Mouse (Mus musculus) adrenal gland, adult 18-20 months (tissue): ENCODE data around the gene Pde7b. TPM values are rescaled to one million over a fixed set of nuclear protein-coding genes. Genes with fewer than 3 reads are reported as not detected.
"Not testable (repeated sequence)": the region's sequence is repeated elsewhere in the genome, so short reads cannot be mapped to it uniquely, and the experiment has no call there.

Experiments used
- DNase-seq, 2 experiments: peaks; one replicate each; pipeline ENCODE4 v3.0.0; 2021 to 2022; ENCODE audit warnings: low spot score in 2 of 2
- total RNA-seq, 2 experiments: library from RNA; stranded (reverse); gene quantifications; 1 replicate in 1 of 2; 2 replicates in 1 of 2; pipeline ENCODE4 v1.2.3; 2021

Gene Pde7b
- total RNA-seq, 2 experiments from 2014 or later: 13.0 to 14.0 TPM

- DNase-seq: no peak
These were observed 173.5 kb downstream of the Pde7b start for GRCm38 (mm10) chr10:20551341-20551740.

DNA sequence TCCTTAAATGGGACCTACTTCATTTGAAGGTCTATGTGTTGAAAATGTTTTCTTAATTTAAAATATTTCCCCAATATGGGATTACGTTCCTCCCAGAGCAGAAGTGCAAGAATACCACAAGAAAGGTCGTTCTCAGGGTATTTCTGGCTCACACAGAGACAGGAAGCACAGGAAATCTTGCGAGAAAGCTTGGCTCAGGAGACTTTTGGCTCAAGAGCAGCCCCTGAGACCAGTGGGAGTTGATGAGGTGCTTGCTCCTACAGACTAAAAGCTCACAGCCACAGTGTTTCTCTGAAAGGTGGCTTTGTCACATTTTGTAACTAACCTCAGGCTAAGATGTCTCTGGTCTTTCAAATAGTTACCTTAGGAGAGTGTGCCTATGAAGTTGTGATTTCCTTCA lies 174.1 kb downstream of the Pde7b start:
- no peak for DNase-seq

DNA sequence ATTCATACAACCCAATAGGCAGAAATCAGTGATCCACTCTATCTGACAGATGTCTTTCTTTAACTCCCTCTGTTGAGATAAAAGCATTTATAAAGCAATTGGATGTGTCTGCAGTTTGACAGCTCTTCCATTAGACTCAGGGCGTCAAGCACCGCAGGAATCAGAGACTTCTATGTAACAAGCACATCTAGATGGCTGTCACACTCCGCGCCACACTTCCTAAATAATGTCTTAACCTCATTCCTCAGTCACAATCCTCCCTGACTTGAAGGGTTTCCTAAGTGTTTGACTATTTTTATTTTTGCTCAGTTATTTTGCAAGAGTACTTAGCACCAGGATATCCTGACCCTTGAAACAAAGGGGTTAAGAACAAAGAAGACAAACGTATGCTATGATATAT lies 174.7 kb downstream of the Pde7b start:
- no peak for DNase-seq

DNA sequence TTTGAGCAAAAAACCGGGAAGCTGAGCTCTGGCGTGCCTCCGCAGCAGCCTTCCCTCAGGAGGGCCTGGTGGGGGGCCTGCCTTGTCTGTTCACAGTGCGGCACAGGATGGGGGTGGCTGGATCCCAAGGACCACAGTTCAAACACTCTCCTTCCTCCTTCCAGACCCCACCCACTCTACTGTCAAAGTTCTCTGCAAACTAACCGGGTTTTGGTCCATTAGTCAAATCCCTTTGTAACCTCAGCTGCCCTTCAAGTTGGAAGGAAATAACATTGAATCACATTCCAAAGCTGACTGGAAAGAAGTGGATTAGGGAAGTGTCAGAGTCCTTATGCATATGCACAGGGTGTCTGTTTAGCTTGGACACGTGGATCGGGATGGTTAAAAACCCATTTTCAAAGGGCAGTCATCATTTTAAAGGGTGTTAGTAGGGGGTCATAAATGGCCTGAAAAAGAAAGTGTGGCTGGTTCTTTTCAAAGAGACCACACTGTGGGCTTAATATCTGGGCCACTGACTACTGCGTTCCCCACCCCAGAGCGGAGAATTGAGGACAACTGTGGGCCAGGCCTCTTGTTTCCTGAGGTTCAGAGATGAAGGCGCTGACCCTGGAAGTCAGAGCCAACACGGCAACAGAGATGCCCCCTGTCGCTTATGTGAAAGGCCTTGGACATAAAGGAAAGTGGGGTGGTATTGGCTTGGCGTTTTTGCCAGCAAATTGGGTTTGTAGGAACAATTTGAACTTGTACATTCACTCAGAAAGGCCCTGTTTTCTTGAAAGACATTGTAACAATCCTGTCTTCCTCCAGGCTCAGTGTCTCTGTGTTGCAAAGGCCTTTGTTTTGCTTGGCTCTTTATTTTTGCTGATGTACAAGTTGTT lies 175.8 kb downstream of the Pde7b start:
- no peak for DNase-seq

GRCm38 (mm10) chr10:20547951-20548551 lies 176.8 kb downstream of the Pde7b start:
- DNase-seq: peak in 1 of 2 experiments; percentile 17

DNA sequence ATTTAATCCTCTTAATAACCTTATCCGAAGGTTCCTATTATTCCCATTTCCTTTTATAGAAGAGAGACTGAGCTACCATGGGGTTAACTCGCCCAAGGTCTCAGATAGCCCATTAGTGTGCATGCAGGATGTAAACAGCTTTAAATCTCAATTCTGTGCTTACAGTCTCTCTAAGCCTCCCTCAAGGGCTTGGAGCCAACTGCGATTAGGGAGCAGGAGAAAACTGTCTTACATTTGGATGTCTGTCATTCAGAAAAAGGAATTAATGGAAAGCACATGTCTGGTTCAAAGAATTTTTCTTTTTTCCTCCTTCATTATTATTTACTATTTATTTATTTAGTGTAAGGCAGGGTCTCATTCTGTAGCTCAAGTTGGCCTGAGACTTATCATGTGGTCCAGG lies 181.8 kb downstream of the Pde7b start:
- no peak for DNase-seq

GRCm38 (mm10) chr10:20533811-20534210 lies 191.1 kb downstream of the Pde7b start:
- DNase-seq: no peak

GRCm38 (mm10) chr10:20531921-20532320 lies 193.0 kb downstream of the Pde7b start:
- DNase-seq: no peak

- no peak for DNase-seq
These were observed 196.1 kb downstream of the Pde7b start for GRCm38 (mm10) chr10:20528544-20529411.

DNA sequence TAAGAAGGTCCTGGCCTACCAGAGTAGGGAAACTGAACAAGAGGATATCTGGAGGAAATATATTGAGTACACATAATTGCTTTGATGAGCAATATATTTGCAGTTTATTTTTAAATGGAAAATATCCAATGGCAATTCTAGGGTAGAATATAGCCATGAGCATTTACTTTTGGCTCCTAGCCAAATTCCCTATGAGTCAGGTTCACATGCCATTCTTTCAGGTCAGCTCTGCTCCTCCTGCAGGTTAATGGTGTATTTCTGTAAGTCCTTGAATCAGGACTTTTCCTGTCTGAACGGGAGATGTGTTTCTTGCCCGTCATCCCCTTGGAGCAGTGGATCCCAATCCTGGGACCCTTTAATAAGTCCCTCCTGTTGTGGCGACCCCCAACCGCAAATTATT lies 197.1 kb downstream of the Pde7b start:
- no peak for DNase-seq

GRCm38 (mm10) chr10:20518529-20518889 lies 206.4 kb downstream of the Pde7b start:
- DNase-seq: no peak

DNA sequence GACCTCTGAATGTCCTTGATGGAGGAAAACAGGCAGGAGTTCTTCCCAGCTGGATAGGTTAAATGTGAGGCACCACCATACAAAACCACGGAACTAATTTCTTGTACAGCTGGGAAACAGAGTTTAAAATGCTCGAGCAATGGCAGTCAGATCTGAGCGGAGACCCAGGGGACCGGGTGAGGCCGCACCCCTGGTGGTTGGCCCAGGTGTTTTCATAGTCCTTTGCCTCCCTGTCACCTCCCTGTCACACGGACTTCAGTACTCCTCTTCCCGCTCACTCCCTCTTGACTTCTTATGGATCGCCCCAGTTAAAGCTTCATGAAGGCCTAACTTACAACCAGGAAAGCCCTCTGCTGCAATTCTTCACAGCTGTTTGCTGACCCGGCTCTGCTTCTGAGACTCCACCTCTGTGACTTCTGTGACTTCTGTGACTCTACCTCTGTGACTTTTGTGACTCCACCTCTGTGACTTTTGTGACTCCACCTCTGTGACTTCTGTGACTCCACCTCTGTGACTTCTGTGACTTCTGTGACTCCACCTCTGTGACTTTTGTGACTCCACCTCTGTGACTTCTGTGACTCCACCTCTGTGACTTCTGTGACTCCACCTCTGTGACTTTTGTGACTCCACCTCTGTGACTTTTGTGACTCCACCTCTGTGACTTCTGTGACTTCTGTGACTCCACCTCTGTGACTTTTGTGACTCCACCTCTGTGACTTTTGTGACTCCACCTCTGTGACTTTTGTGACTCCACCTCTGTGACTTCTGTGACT lies 206.9 kb downstream of the Pde7b start:
- not testable (repeated sequence) for DNase-seq

DNA sequence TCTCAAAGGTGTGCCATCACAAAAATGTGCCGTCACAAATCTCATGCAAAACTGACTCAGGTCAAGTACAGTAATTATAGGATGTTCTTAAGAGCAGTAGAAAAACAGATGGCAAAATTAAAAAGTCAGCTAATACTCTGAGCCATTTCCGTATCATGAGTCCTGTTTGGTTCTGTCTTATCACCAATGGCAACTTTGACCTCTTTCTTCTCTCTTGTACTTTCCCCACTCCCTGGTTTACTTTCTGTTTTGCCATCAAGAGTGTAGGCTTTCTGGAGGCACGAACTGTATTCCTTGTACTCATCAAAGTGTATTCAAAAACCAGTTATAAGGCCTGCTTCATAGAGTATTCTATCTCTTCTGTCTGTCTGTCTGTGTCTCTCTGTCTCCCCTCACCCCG lies 211.0 kb downstream of the Pde7b start:
- no peak for DNase-seq

DNA sequence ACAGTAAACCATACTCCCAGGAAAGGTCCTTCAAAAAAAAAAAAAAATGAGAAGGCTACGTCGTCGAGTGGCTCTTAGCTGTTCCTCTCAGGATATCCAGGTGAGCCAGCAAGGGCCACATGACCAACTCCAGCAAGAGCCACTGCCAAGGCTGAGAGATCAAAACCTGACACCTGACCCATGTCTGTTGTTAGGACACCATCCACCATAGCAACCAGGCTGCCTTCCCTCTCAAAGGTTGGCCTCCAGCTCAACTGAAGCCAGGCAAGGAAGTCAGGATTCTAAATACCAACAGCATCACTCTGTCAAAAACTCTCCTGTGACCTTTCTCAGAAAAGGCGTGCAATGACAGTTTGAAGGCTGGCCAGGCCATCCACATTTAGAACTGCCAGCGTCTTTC lies 211.4 kb downstream of the Pde7b start:
- DNase-seq: no peak

DNA sequence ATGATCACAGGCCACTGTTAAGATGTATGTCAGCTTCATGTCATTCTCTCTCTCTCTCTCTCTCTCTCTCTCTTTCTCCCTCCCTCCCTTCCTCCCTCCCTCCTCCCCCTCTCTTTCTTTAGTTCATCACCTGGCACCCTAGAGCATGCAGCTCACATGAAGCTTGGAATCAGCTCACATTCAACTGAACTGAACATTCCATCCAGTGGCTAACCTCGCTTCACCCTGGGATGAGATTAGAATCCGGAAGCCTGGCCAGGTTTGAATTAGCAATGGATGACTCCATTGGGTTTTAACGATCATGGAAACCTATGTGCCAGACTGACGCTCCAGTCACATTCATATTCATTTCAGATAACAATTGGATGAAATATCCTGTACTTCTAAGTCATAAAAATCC lies 215.1 kb downstream of the Pde7b start:
- DNase-seq: no peak

DNA sequence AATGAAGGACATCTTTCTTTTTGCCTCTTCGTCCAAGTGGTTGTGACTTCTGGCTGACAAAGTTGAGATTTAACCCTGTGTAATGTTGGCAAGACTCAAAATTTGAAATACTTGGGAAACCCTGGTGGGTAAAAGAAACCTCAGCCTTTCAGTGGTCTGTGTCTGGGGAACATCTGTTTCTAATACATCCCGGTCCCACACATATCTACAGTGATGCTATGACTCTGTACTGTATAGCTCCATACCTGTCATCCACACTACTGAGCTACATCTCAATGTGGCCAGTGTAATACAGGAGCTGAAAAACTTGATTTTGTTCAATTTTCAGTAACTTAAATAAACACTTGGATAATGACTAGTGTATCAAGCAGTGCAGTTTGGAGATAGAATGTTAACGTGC lies 216.4 kb downstream of the Pde7b start:
- no peak for DNase-seq

DNA sequence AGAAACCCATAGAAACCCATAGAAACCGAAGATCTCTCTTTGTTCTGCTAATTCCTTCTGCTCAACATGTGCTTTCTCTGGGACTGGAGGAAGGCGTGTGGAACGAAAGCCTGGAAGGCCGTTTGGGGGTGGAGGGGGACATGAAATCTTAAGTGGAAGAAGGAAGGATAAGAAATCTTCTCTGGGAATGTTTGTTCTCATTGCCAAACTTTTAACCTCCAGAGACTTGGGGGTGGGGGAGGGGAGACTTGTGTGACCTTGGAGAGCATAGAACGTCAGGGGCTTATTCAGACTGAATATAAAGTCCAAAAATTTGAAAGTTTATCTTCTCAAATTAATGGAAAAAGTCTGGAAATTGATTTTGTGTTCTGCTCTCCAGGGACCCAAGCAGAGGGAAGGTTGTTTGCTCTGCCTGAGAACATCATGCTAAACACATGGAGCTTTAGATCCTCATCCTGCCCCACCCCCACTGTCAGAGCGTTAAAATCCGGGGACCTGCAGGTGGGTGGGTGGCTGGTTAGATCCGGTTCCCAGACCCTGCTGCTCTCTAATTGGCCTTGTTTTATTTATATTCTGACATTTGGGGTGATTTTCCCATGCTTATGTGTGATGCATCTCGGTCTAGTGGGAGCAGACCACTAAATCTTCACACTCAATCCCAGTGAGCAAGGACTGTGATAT lies 217.0 kb downstream of the Pde7b start:
- DNase-seq: no peak

DNA sequence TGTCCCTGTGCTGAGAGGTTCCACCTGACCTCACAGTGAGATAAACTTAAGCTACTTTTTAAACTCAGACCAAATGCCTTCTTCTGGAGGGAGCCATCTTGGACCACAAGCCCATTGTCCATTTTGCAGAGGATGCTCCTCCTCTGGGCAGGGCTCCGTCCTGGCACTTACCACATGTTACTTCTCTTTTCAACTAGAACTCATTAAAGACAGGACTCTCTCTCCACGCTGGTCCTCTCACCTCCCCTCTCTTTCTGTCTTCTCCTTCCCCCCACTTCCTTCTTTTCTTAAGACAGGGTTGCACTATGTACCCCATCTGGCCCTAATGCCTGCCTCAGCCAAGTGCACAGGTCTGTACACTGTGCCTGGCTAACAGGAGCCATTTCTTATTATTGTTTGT lies 217.8 kb downstream of the Pde7b start:
- no peak for DNase-seq

DNA sequence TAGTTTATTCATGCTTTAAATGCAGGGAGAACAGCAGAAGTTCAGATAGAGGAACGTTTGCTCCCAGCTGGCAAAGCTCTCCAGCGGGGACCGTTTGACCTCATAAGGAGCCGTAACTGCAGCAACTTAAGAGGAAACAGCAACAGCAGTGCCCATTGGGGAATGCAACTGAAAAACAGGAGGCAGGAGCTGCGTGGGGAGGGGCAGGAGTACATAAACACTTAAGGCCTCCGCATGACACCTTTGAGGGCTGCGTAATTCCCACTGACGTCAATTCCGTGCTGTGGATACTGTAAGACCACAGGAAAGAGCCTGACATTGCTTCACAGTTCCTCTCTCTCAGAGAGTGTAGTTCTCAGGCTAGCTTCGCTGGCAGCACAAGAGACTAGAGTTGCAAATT lies 219.4 kb downstream of the Pde7b start:
- DNase-seq: no peak

DNA sequence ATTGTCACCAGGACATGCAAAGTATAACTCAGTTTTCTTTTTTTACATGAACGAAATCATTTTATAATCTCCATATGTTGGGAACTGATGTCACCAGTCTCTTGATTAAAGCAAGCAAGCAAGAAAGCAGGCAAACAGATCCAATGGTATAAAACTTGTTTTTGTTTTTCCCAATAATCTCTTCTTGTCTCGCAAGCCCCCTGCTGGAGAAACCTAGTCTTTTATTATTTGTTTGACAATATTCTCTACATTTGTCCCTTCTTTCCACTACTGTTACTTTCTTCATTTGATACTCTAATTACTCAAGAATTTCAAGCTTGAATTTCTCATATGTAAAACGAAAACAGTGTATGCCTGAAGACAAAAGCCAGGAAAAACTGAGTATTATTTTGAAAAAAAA lies 220.1 kb downstream of the Pde7b start:
- no peak for DNase-seq
